Mouse (Mus musculus) right cerebral cortex, postnatal 4 days (tissue): ENCODE measurements around the gene Wars2.

ENCODE experiments used
- DNase-seq: peaks from one replicate; pipeline ENCODE4 v3.0.0-alpha.2; 2022

Gene Wars2

GRCm38 (mm10) chr3:99248831-99249550 is 108.1 kb downstream of the Wars2 start:
- DNase-seq = no peak

GRCm38 (mm10) chr3:99249551-99249870 is 108.6 kb downstream of the Wars2 start:
- no peak for DNase-seq

DNA sequence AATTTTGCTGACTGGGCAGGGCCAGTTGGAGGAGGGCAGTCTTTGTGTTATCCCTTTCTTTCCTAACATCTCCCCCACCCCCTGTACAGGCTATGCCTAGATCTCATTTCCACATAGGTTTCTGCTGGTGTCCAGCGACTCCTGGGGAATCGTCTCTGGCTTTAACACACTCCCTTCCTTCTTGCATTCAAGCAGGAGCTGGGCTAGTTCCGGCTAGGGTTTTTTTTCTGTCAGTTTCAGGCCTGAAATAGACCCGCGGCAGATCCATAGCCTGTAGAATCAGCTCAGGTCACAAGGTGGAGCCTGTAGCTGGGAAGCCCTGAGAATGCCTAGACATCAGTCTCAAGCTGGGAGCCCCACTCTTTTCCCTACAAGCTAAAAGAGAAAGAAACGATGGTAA is 109.0 kb downstream of the Wars2 start:
- no peak for DNase-seq

DNA sequence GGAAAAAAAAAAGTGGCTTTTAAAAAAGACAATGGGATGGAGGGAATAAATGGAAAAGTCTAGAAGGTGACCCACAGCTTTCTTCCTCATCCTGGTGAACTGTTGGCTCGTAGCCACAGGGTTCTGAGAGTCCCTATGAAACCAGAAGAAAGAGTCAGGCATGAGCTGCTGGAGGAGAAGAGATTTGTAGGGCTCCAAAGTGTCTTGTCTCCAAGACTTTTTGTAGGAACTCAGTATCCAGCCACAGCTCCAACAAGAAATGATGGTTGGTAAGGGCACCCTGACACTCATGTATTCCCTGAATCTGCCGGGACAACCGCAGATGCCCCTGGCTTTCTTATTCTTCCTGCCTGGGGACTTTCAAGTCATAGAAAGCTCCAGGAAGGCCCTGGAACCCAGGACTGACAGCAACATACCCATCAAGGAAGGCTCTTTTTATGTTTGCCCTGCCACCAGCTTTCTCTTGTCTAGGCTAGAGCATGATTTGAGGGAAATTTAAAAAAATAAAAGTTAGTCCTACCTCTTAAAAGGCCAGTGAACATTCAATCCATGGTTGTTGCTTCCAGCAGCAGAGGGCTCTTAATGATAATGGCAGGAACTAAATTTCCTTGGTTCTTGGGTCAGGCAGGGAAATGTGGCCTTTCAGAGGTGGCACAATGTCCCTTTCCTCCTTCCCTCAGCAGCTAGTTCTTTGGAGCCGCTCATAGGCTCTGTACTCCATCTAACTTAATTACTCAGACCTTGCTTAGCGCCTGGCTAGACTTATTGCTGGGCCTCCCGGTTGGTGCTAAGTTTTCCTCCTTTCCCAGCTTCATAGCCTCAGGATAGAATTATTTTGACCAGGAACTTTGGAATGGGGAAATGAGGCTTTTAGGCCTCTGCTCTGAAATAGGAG is 110.7 kb downstream of the Wars2 start:
- DNase-seq = no peak

DNA sequence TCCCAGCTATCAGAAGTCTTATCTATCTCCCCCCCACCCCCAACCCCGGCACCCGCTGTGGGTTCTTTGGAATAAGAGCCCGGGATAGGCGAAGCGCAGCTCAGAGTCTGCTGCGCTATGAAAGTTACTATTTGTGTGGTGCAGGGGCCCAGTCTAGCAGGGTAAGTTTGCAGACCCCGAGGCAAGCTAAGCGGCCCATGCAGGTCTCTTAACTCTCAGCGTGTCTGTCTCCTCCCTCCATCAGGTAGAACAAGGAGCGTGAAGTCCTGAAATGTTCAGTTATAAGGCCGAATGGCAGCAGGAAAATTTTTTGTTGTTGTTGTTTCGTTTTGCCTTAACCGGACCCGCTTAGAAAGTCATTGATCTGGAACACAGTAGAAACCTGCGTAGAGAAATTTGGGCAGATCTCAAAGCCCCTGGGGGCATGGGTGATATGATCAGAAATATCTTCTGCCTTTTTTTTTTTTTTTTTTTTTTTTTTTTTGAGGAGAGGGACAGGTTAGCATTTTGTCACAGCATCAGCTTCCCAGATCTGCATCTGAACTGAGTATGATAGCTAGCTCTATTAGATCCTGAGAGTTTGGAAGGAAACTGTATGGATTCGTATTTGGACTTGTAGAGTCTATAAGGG is 111.7 kb downstream of the Wars2 start:
- DNase-seq = no peak

GRCm38 (mm10) chr3:99253092-99253488 is 112.2 kb downstream of the Wars2 start:
- DNase-seq = no peak

DNA sequence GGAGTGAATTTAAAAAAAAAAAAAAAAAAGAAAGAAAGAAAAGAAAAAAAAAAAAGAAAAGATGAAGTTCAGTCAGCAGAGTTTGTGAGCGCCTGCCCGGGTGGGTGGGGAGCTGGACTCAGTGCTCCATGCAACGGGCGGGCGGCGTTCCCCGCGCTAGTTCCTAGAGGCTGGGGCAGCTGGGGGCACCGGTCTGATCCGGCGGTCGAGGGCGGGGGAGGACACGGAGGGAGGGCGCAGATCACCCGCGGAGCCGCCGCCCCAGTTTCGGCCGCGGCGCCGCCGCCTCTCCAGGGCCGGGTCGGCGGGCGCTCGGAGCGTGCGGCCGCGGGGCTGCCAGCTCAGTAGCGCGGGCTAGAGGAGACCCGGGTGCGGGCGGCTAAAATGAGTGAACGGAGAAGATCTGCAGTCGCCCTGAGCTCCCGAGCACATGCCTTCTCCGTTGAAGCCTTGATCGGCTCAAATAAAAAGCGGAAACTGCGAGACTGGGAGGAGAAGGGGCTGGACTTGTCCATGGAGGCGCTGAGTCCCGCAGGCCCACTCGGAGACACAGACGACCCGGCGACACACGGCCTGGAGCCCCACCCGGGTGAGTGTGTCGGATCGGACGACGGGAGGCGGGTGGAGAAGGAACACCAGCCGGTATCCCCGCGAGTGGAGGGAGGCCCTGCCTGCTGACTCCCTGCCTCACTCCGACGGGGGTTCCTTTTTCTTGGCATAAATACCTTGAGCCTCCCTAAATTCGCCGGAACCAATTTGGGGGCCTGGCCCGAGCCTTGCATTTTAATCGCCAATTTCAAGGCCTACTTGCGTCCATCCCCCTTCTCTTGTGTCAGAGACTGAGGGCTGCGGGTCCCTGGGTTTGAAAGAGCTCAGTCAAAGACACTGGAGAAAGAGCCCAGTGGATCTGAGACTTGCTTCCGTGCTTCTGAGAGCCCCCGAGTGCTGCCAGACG is 112.9 kb downstream of the Wars2 start:
- DNase-seq = no peak

- DNase-seq = no peak
Measured at GRCm38 (mm10) chr3:99254559-99255151, 113.8 kb downstream of the Wars2 start.

DNA sequence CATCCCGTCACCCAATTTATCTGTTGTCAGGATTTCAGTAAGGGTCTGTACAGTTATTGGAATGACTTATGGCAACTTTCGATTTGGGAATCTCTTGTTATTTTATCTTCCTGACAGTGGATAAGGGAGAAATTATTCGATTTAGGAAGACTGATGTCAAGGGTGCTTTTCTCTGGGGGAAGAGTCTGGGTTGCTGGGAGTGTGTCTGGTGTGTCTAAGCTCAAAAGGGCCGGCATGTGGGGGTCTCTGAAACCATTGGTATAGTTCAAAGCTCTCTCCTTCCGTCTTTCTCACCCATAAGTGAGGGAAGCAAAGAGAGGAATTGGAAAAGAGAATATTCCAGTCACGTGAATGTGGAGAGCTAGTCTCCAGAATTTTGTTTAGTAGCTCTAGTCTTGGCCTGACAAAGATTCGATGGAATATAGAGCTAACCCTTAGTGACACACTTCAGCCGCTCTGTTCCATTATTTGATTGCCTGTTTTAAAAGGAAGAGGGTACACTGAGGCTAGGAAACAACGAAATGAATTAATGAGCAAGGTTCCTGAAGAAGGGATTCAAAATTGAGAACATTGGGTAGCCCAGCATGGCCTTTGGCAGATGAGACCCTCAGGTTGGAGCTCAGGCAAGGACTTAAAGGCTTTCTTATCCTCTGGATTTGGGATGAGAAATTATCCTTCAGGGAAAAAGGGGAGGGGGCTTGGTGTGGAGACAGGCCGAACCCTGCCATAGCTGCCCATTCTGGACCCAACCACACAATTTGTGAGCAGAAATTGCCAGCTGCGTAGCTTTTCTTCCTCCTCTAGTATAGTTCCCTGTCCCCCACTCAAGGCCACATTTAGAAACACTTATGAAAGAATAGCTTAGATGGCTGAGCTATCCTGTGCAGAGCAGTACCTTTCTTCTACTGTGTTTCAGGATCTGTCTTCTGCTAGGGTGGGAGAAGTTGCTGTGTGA is 114.8 kb downstream of the Wars2 start:
- DNase-seq = no peak

DNA sequence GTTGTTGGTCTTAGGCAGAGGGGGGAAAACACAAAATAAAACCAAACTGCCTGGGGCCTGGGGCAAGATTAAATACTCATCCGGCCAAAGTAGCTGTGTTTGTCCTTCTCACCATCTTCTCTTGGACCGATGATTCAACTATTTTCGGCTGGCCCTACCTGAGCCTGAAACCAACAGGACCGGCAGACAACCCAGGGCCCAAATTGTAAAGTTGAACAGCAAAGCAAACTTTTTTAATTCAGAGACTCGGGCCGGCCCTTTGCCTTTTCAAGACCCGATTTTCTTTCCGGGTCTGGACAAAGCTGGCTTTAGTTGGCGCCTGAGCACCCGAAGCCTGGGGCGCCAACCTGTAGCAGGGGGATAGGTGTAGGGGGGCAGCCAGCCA is 115.5 kb downstream of the Wars2 start:
- no peak for DNase-seq

DNA sequence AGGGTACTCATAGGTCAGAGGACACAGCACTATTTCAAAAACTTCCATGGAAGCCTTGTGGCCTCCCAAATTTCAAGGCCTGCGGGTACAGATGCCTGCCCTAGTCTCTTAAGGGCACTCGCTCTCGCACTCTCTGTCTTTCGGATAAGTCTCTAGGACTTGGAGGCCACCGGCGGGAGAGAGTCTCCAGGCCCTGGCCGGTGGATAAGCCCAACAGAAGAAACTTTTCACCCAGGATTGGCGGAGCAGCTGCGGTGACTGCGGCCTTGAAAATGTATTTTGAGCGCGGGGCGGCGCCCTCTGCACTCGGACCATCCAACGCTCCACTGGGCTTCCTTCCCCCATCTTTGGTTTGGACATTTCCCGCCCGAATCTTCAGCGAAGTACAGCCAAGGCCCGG is 115.9 kb downstream of the Wars2 start:
- DNase-seq = no peak

DNA sequence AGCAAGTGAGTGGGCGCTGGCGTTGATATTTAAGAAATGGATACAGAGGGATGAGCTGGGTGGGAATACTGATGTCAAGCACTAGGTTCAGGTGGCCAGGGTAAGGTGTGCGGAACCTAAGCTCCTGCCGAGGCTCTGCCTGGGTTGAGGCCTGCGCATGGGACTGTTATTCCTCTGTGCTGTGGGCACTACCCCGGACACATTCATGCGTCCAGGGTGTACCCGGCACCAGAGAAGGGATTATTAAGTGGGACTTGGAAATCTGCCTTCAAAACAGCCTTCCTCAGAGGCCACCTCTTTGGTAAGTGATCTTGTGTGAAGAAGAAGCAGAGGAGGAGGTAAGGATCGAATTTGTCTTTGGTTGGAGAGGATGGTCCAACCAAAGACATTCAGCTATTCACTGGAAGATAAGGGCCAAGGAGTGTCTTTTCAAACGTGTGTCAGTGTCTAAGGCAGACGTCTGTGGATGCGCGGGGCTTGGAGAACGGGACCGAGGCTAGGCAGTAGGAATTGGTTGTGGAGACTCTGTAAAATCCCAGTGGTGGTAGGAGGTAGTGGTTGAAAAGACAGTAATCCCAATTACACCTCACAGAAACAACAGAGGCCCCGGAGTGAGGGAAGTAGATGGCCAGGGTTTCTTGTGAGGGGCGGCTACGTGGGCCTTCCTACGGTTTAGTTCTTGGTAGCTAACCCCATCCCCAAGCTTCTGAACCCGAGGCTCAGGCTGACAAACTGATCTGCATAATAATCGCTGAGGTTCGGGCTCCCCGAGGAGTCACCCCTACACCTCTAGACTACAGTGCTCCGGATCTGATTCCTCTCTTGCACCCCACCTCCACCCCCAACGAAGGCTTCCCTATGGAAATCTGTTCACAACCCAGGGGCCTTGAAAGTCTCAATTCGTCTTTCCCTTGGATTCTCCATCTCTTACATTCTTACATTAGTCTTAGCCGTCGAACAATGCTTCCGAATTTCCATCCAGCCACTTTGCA is 117.0 kb downstream of the Wars2 start:
- no peak for DNase-seq

- DNase-seq = no peak
Measured at GRCm38 (mm10) chr3:99259741-99260270, 118.9 kb downstream of the Wars2 start.

DNA sequence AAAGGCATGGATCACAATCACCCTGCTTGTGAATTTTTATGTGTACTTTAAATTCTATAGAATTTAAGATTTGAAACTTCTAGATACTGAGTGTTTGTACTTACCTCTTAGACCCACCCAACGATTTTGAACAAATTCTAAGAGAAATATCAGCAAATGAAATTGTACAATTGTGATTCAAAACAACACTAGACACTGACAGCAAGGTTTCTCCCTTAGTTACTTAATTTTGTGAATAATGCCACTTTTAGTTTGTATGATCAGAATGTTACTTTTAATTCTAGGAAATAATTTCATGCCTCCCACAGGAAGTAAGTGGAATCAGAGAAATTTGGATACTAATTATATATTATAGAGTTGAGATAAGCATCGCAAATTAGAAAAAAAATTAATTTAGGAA is 119.5 kb downstream of the Wars2 start:
- no peak for DNase-seq

DNA sequence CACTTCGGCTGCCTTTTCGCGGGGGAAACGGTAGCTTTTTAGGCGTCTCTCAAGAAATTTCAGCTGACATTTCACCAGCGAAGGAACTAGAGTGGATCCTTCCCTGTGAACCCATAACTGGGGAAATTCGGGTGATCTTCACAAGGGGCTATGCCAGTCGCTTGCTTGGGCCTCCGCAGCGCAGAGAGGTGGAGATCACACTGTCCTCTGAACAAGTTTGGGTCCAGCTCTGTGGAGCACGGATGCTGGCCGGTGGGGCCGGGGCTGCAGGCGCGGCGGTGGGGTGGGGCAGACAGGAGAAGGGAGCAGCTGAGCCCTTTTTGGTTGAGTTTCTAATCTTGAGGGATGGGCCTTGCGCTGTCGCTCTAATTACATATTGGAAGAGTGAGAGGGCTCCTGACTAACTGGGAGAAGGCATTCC is 120.5 kb downstream of the Wars2 start:
- DNase-seq = no peak

- DNase-seq = no peak
Measured at GRCm38 (mm10) chr3:99261986-99262385, 121.1 kb downstream of the Wars2 start.

- no peak for DNase-seq
Measured at GRCm38 (mm10) chr3:99263471-99263903, 122.6 kb downstream of the Wars2 start.

GRCm38 (mm10) chr3:99264695-99265094 is 123.8 kb downstream of the Wars2 start:
- DNase-seq = no peak

- no peak for DNase-seq
Measured at GRCm38 (mm10) chr3:99266752-99267303, 126.0 kb downstream of the Wars2 start.
